Mouse (Mus musculus): ENCODE data around the gene Htr5b. TPM values are rescaled to one million over a fixed set of nuclear protein-coding genes. Genes with fewer than 3 reads are reported as not detected.
A peak's percentile ranks its signal among the peaks of the same experiment; 100 is the strongest.

The Htr5b gene
- polyA plus RNA-seq, 1 experiment from 2014 or later: not detected

DNA sequence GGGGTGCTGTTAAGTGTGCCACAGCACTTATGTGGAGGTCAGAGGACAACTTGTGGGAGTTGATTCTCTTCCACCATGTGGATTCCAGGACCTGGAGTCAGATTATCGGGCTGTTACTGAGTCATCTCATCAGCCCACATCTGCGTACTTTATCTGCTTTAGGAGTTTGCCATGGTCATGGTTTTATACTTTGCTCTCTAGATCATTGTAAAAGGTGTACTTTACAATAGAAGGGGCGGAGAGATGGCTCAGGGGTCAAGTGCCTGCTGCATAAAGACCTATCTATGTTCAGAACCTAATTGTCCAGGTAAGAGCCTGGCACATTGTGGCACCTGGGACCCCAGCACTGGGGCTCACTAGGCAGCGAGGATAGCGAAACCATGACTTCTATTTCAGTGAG is 48.9 kb downstream of the Htr5b start:
- Histone ChIP-seq H3K9ac (no peak overlapping the region), H3K27ac (no peak overlapping the region), H3K4me1 (no peaks in the 10 kb centered on the region), H3K36me3 (ENCODE audit: poor library complexity, severe bottlenecking) (peaks cover 56% of the 10 kb centered on the region), H3K9me3 (replicated peaks) (no peaks in the 10 kb centered on the region), H3K27me3 (no peaks in the 10 kb centered on the region), H3K4me2 (no peak overlapping the region), H3K4me3 (no peak overlapping the region)
- no peak for ATAC-seq
- WGBS: 93% methylated on average over 5 of the region's 5 CpGs

DNA sequence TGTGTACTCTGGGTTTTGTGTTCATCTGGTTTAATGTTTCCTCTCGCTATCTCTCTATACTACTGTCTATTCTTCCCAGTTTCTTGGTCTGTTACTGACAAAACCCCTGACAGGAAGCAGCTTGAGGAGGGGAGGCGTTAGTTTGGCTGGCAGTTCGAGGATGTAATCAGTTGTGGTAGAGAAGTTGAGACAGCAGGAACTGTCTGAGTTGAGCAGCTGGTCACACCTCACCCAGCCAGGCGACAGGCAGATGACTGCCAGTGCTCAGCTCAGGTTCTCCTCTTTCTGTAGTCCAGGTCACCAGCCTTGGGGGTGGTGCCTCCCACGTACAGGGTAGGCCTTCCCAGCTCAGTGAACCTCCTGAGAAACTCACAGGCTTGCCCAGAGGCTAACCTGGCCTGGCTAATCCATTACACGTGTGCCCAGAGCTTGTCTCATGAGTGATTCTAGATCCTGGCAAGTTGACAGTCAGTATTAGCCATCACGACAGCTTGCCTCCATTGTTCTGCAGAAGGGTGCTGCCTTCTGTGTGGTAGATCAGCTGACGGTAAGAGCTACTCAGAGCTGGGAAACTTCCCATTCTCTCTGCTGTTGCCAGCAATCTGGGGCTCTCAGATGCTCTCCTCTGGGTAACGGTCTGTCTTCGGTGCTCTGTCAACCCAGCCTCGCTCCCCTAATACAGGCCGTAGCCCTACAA is 49.8 kb downstream of the Htr5b start:
- peak; percentile 83; the same call in 1 of the 2 replicates for ATAC-seq
- Histone ChIP-seq H3K27ac (no peak overlapping the region), H3K36me3 (ENCODE audit: poor library complexity, severe bottlenecking) (peaks cover 56% of the 10 kb centered on the region)

DNA sequence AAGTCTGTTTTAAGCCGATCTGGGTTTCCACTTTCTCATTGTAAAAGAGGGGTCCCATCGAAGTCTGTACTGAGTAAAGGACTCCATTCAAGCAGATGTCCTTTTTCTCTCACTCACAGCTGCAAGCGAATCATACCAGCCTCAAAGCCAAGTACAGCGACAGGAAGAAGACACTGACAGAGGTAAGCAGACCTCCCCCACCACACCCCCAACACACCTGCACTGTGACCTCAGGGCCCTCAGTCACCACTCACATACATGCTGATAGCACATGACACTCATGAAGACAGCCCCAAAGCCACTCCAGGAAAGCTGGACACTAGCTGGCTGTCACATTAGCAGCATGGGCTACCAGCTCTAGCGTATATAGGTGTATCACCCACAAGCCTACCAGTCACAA is 50.5 kb downstream of the Htr5b start:
- WGBS: 95% methylated on average over 5 of the region's 5 CpGs
- Histone ChIP-seq H3K9me3 (replicated peaks) (no peaks in the 10 kb centered on the region), H3K4me2 (no peak overlapping the region), H3K4me3 (no peak overlapping the region), H3K27me3 (no peaks in the 10 kb centered on the region), H3K4me1 (no peaks in the 10 kb centered on the region), H3K27ac (no peak overlapping the region), H3K9ac (no peak overlapping the region), H3K36me3 (ENCODE audit: poor library complexity, severe bottlenecking) (peaks cover 49% of the 10 kb centered on the region)
- no peak for ATAC-seq

More for the DNA sequence above, 49.8 kb downstream of the Htr5b start:
- no peak overlapping the region for H3K4me3 ChIP-seq
- H3K4me1 ChIP-seq: no peaks in the 10 kb centered on the region
- no peaks in the 10 kb centered on the region for H3K9me3 ChIP-seq (replicated peaks)
- H3K9ac ChIP-seq: no peak overlapping the region
- no peaks in the 10 kb centered on the region for H3K27me3 ChIP-seq
- H3K4me2 ChIP-seq: no peak overlapping the region
- 78% methylated on average over 12 of the region's 12 CpGs for WGBS

GRCm38 (mm10) chr1:121471503-121471902 is 56.8 kb downstream of the Htr5b start:
- Histone ChIP-seq H3K9me3 (replicated peaks) (no peaks in the 10 kb centered on the region), H3K27me3 (no peaks in the 10 kb centered on the region), H3K9ac (no peak overlapping the region), H3K4me2 (no peak overlapping the region), H3K36me3 (ENCODE audit: poor library complexity, severe bottlenecking) (peaks cover 23% of the 10 kb centered on the region), H3K4me3 (no peak overlapping the region), H3K27ac (no peak overlapping the region), H3K4me1 (peaks cover 3% of the 10 kb centered on the region; the same call in 1 of the 2 replicates)
- WGBS: 76% methylated on average over 5 of the region's 5 CpGs
- ATAC-seq: no peak

- Histone ChIP-seq H3K9me3 (replicated peaks) (no peaks in the 10 kb centered on the region), H3K27ac (no peak overlapping the region), H3K27me3 (no peaks in the 10 kb centered on the region), H3K9ac (no peak overlapping the region), H3K4me2 (no peak overlapping the region), H3K36me3 (ENCODE audit: poor library complexity, severe bottlenecking) (peaks cover 40% of the 10 kb centered on the region), H3K4me3 (no peak overlapping the region), H3K4me1 (peaks cover 3% of the 10 kb centered on the region; the same call in 1 of the 2 replicates)
- 73% methylated on average over 2 of the region's 2 CpGs for WGBS
- no peak; the same call in 1 of the 2 replicates for ATAC-seq
These were observed 60.0 kb downstream of the Htr5b start for GRCm38 (mm10) chr1:121468271-121468670.

DNA sequence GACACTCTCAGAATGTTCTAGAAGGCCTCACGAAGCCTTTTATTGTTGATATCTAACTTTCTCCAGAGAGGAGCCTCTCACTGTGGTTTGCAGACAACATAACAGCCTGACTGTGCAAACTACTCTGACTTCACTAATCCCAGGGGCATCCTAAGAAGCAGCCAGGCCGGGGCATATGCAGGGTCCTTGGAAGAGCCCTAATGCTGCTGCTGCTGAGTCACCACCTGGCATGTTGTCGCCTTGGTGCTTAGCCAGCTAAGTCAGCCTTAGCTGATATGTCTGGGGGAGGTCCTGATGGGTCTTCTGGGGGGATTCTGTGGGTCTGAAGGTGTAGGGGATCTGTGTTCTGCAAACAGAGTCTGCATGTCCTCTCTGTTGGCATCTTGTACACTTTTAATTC is 62.0 kb downstream of the Htr5b start:
- no peak overlapping the region for H3K4me3 ChIP-seq
- peaks cover 60% of the 10 kb centered on the region for H3K36me3 ChIP-seq (ENCODE audit: poor library complexity, severe bottlenecking)
- no peak overlapping the region for H3K4me2 ChIP-seq
- no peaks in the 10 kb centered on the region for H3K9me3 ChIP-seq (replicated peaks)
- no peak for ATAC-seq
- 91% methylated on average over 3 of the region's 3 CpGs for WGBS
- no peak overlapping the region for H3K27ac ChIP-seq
- H3K9ac ChIP-seq: no peak overlapping the region
- H3K27me3 ChIP-seq: no peaks in the 10 kb centered on the region
- peaks cover 3% of the 10 kb centered on the region; the same call in 1 of the 2 replicates for H3K4me1 ChIP-seq

DNA sequence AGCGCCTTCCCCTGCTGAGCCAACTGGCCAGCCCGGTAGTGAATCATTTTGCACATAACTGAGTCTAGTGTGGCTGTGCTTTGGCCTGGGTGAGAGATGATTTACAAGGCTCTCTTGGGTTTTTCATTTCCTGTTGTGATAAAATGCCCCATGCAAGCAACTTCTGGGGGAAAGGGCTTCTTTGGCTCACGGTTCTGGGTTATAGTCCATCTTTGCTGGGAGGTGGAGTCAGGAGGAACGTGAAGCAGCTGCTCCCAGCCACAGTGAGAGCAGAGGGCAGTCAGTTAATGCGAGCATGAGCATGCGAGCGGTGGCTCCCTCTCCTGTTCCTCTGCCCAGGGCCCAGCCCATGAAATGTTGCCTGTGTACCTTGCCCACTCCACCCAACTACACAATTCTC is 64.5 kb downstream of the Htr5b start:
- no peak overlapping the region for H3K9ac ChIP-seq
- H3K4me2 ChIP-seq: no peak overlapping the region
- H3K27me3 ChIP-seq: no peaks in the 10 kb centered on the region
- H3K4me1 ChIP-seq: peaks cover 3% of the 10 kb centered on the region; the same call in 1 of the 2 replicates
- ATAC-seq: no peak
- no peaks in the 10 kb centered on the region for H3K9me3 ChIP-seq (replicated peaks)
- H3K36me3 ChIP-seq (ENCODE audit: poor library complexity, severe bottlenecking): peaks cover 52% of the 10 kb centered on the region
- 87% methylated on average over 7 of the region's 7 CpGs for WGBS
- H3K4me3 ChIP-seq: no peak overlapping the region
- no peak overlapping the region for H3K27ac ChIP-seq

GRCm38 (mm10) chr1:121462643-121463042 is 65.6 kb downstream of the Htr5b start:
- 79% methylated on average over 1 of the region's 1 CpGs for WGBS
- peaks cover 52% of the 10 kb centered on the region for H3K36me3 ChIP-seq (ENCODE audit: poor library complexity, severe bottlenecking)

GRCm38 (mm10) chr1:121461895-121462294 is 66.4 kb downstream of the Htr5b start:
- no peak overlapping the region for H3K4me3 ChIP-seq
- H3K36me3 ChIP-seq (ENCODE audit: poor library complexity, severe bottlenecking): peaks cover 51% of the 10 kb centered on the region
- 91% methylated on average over 7 of the region's 7 CpGs for WGBS
- H3K9ac ChIP-seq: no peak overlapping the region
- H3K27ac ChIP-seq: no peak overlapping the region
- no peak for ATAC-seq
- H3K4me2 ChIP-seq: no peak overlapping the region
- no peaks in the 10 kb centered on the region for H3K4me1 ChIP-seq
- no peaks in the 10 kb centered on the region for H3K9me3 ChIP-seq (replicated peaks)
- H3K27me3 ChIP-seq: no peaks in the 10 kb centered on the region

More at GRCm38 (mm10) chr1:121462643-121463042, 65.6 kb downstream of the Htr5b start:
- no peaks in the 10 kb centered on the region for H3K4me1 ChIP-seq
- no peaks in the 10 kb centered on the region for H3K9me3 ChIP-seq (replicated peaks)
- no peaks in the 10 kb centered on the region for H3K27me3 ChIP-seq
- ATAC-seq: no peak
- H3K27ac ChIP-seq: no peak overlapping the region
- H3K9ac ChIP-seq: no peak overlapping the region
- no peak overlapping the region for H3K4me3 ChIP-seq
- no peak overlapping the region for H3K4me2 ChIP-seq

- 0 out of 2 replicates have a peak, but pooled peaks have one; percentile 43 for ATAC-seq
- H3K9ac ChIP-seq: no peak overlapping the region
- 87% methylated on average over 6 of the region's 6 CpGs for WGBS
- no peaks in the 10 kb centered on the region for H3K27me3 ChIP-seq
- H3K27ac ChIP-seq: no peak overlapping the region
- H3K4me3 ChIP-seq: no peak overlapping the region
- no peaks in the 10 kb centered on the region for H3K9me3 ChIP-seq (replicated peaks)
- H3K4me2 ChIP-seq: no peak overlapping the region
- H3K4me1 ChIP-seq: no peaks in the 10 kb centered on the region
- H3K36me3 ChIP-seq (ENCODE audit: poor library complexity, severe bottlenecking): peaks cover 37% of the 10 kb centered on the region
These were observed 68.2 kb downstream of the Htr5b start for GRCm38 (mm10) chr1:121460077-121460476.

All from forebrain, embryonic 13.5 days (tissue).